Mouse (Mus musculus) CH12.LX (cell line): ENCODE data around the gene Pigo.

ENCODE experiments used
- CHD2 ChIP-seq: IDR thresholded peaks from 2 replicates; pipeline ENCODE4 v1.6.1; 2011; ENCODE audit warnings: low read length, improper control_type of control experiment
- CTCF ChIP-seq, 2 experiments: IDR thresholded peaks in 1 of 2; conservative IDR thresholded peaks in 1 of 2; 2 replicates each; pipeline ENCODE4 v1.5.1; 2011 to 2012; ENCODE audit warnings: low read depth in 2 of 2, low read length in 2 of 2, improper control_type of control experiment in 1 of 2, inconsistent platforms in 1 of 2, mild to moderate bottlenecking in 1 of 2, moderate library complexity in 1 of 2
- JUN ChIP-seq: IDR thresholded peaks from 2 replicates; pipeline ENCODE4 v1.6.1; 2011; ENCODE audit warnings: low read depth, mild to moderate bottlenecking, low read length, improper control_type of control experiment, moderate library complexity; ENCODE audit not compliant: insufficient read depth
- RAD21 ChIP-seq: IDR thresholded peaks from 2 replicates; pipeline ENCODE4 v1.6.1; 2011; ENCODE audit warnings: low read depth, mild to moderate bottlenecking, low read length, improper control_type of control experiment, moderate library complexity
- SIN3A ChIP-seq: IDR thresholded peaks from 2 replicates; pipeline ENCODE4 v1.6.1; 2012; ENCODE audit warnings: low read length, improper control_type of control experiment, inconsistent platforms

DNA sequence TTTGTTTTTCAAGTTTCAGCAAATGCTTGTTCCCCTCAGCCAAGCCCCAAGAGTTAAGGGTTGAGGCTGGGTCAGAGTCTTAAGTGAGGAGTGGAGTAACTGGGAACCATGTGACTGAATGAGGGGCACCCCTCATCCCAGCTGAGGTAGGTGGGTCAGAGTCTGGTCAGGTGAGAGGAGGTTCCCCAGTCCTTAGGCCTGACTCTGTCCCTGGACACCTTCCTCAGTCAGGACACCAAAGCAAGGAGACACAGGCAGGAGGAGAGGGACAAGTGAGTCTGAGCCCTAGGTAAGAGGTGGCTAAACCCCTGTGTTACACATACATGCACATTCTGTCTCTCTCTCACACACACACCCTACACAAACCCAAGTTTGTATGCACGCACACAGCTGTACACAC, 6.9 kb upstream of the Pigo start:
- no peak for TF ChIP-seq JUN
- TF ChIP-seq CTCF (conservative IDR thresholded peaks at IDR 0.05 in 1 of 2, IDR thresholded peaks at IDR 0.05 in 1 of 2; ENCODE audit: low read depth in 2 of 2, low read length in 2 of 2) = no peak
- TF ChIP-seq CHD2 = no peak
- no peak for TF ChIP-seq SIN3A
- TF ChIP-seq RAD21 = no peak
